Mouse (Mus musculus) layer of hippocampus, postnatal 36 days (tissue): Measurements from ENCODE around the gene Snupn. TPM values are rescaled to one million over a fixed set of nuclear protein-coding genes. Genes with fewer than 3 reads are reported as not detected.
"Not testable (repeated sequence)": the region's sequence is repeated elsewhere in the genome, so short reads cannot be mapped to it uniquely, and the experiment has no call there.

ENCODE experiments used
- DNase-seq, 2 experiments: peaks; one replicate each; pipeline ENCODE4 v3.0.0; 2022
- total RNA-seq, 2 experiments: library from RNA; stranded (reverse); gene quantifications; 2 replicates each; pipeline ENCODE4 v1.2.3; 2021

Snupn gene
- 10 to 100 TPM; 15.4 to 17.9 TPM for total RNA-seq

- DNase-seq: peak; percentile 95 to 96
Measured at GRCm38 (mm10) chr9:56950414-56951400, at the start of gene Snupn. Gene Snupn (plus strand): TSS chr9:56950878.

- DNase-seq: peak; percentile 33 to 50
Measured at GRCm38 (mm10) chr9:56901187-56901586, 49.5 kb upstream of the Snupn start.

GRCm38 (mm10) chr9:56903662-56904061, 47.0 kb upstream of the Snupn start:
- DNase-seq: no peak

GRCm38 (mm10) chr9:56907549-56907948, 43.1 kb upstream of the Snupn start:
- DNase-seq: no peak

- DNase-seq: not testable (repeated sequence)
Measured at GRCm38 (mm10) chr9:56909991-56910390, 40.7 kb upstream of the Snupn start.

GRCm38 (mm10) chr9:56911017-56911416, 39.7 kb upstream of the Snupn start:
- no peak for DNase-seq

GRCm38 (mm10) chr9:56913991-56914390, 36.7 kb upstream of the Snupn start:
- no peak for DNase-seq

- no peak for DNase-seq
Measured at GRCm38 (mm10) chr9:56915116-56915515, 35.6 kb upstream of the Snupn start.

- no peak for DNase-seq
Measured at GRCm38 (mm10) chr9:56915695-56916410, 34.8 kb upstream of the Snupn start.

- DNase-seq: no peak
Measured at GRCm38 (mm10) chr9:56917131-56917530, 33.5 kb upstream of the Snupn start.

- DNase-seq: no peak
Measured at GRCm38 (mm10) chr9:56918466-56918865, 32.2 kb upstream of the Snupn start.

- no peak for DNase-seq
Measured at GRCm38 (mm10) chr9:56922746-56923145, 27.9 kb upstream of the Snupn start.

- DNase-seq: no peak
Measured at GRCm38 (mm10) chr9:56923841-56924650, 26.6 kb upstream of the Snupn start.

- peak; percentile 43 to 56 for DNase-seq
Measured at GRCm38 (mm10) chr9:56924651-56925027, 26.0 kb upstream of the Snupn start.

GRCm38 (mm10) chr9:56925291-56926024, 25.2 kb upstream of the Snupn start:
- DNase-seq: no peak

GRCm38 (mm10) chr9:56926025-56926360, 24.7 kb upstream of the Snupn start:
- DNase-seq: no peak

GRCm38 (mm10) chr9:56926387-56926786, 24.3 kb upstream of the Snupn start:
- no peak for DNase-seq

- DNase-seq: no peak
Measured at GRCm38 (mm10) chr9:56927191-56928012, 23.3 kb upstream of the Snupn start.

- DNase-seq: peak; percentile 87 to 89
Measured at GRCm38 (mm10) chr9:56928041-56928811, 22.5 kb upstream of the Snupn start, which contains the start of gene Snx33. Gene Snx33 (minus strand): TSS chr9:56928371.

GRCm38 (mm10) chr9:56929496-56929895, 21.2 kb upstream of the Snupn start:
- DNase-seq: no peak
